Mouse (Mus musculus) hindbrain, embryonic 14.5 days (tissue): Measurements from ENCODE around the gene Coro2b. TPM values are rescaled to one million over a fixed set of nuclear protein-coding genes. Genes with fewer than 3 reads are reported as not detected.
"Not testable (repeated sequence)": the region's sequence is repeated elsewhere in the genome, so short reads cannot be mapped to it uniquely, and the experiment has no call there.

Experiments
- ATAC-seq: fragments of 200-750 bp; cut with Nextera tagmentation; 2 replicates; pipeline ENCODE4 v1.8.0; 2017; ENCODE audit warnings: moderate number of reproducible peaks, mild to moderate bottlenecking, moderate TSS enrichment, moderate library complexity; ENCODE audit not compliant: low FRiP score
- DNase-seq: peaks from one replicate; pipeline ENCODE4 v3.0.0-alpha.2; 2015; ENCODE audit warnings: low spot score
- H3K27ac ChIP-seq: fragments of 300-500 bp; sonication (generic); 2 replicates; pipeline ENCODE4 v1.5.1; 2014; ENCODE audit warnings: mild to moderate bottlenecking, moderate library complexity
- H3K27me3 ChIP-seq: fragments of 300-500 bp; sonication (generic); 2 replicates; pipeline ENCODE4 v1.6.1; 2014; ENCODE audit warnings: mild to moderate bottlenecking, low read length, mixed read lengths; ENCODE audit not compliant: control insufficient read depth, insufficient read depth
- H3K36me3 ChIP-seq: fragments of 300-500 bp; sonication (generic); replicated peaks from 2 replicates; pipeline ENCODE4 v1.6.1; 2014; ENCODE audit not compliant: control insufficient read depth, insufficient read depth
- H3K4me1 ChIP-seq: fragments of 300-500 bp; sonication (generic); replicated peaks from 2 replicates; pipeline ENCODE4 v1.6.1; 2014; ENCODE audit warnings: antibody characterized with exemption, low read length, mixed read lengths; ENCODE audit not compliant: control insufficient read depth, insufficient read depth
- H3K4me2 ChIP-seq: fragments of 300-500 bp; sonication (generic); replicated peaks from 2 replicates; pipeline ENCODE4 v1.6.1; 2014; ENCODE audit warnings: mild to moderate bottlenecking, moderate library complexity
- H3K4me3 ChIP-seq: fragments of 300-500 bp; sonication (generic); replicated peaks from 2 replicates; pipeline ENCODE4 v1.5.1; 2014; ENCODE audit warnings: mild to moderate bottlenecking, low read length
- H3K9ac ChIP-seq: fragments of 300-500 bp; sonication (generic); 2 replicates; pipeline ENCODE4 v1.6.1; 2014
- H3K9me3 ChIP-seq: fragments of 300-500 bp; sonication (generic); 2 replicates; pipeline ENCODE4 v1.6.1; 2016; ENCODE audit warnings: low read length; ENCODE audit not compliant: control insufficient read depth
- WGBS: fragments of 180-500 bp; shearing (Covaris S2); extraction: QIAGEN DNeasy Blood & Tissue Kit; methylation state at CpG from one replicate; pipeline ENCODE4 v1.1.7; 2014; 5-methylcytosine and 5-hydroxymethylcytosine counted together
- polyA plus RNA-seq: library from polyadenylated mRNA; unstranded; fragments of >200 nt; fragmentation: Nextera tagmentation; extraction: Ambion mirVana; gene quantifications from 2 replicates; pipeline ENCODE4 v1.2.1, GENCODE M21; 2014

The Coro2b gene
- polyA plus RNA-seq, 1 experiment from 2014 or later: 38.5 TPM

- Histone ChIP-seq H3K9ac (no peak overlapping the region), H3K4me3 (no peak overlapping the region), H3K36me3 (peaks cover 26% of the 10 kb centered on the region), H3K4me2 (no peak overlapping the region), H3K9me3 (no peaks in the 10 kb centered on the region), H3K27me3 (no peaks in the 10 kb centered on the region), H3K4me1 (peaks cover 12% of the 10 kb centered on the region), H3K27ac (no peak overlapping the region)
- no peak for ATAC-seq
- 79% methylated on average over 8 of the region's 8 CpGs for WGBS
- no peak for DNase-seq
These were observed 85.1 kb downstream of the Coro2b start for GRCm38 (mm10) chr9:62451585-62452372.

- Histone ChIP-seq H3K9ac (no peak overlapping the region), H3K4me1 (peaks cover 9% of the 10 kb centered on the region), H3K4me3 (no peak overlapping the region), H3K36me3 (peaks cover 26% of the 10 kb centered on the region), H3K27me3 (no peaks in the 10 kb centered on the region), H3K27ac (no peak overlapping the region), H3K9me3 (no peaks in the 10 kb centered on the region), H3K4me2 (no peak overlapping the region)
- WGBS: 85% methylated on average over 7 of the region's 7 CpGs
- no peak for DNase-seq
- ATAC-seq: no peak
These were observed 86.0 kb downstream of the Coro2b start for GRCm38 (mm10) chr9:62450862-62451261.

GRCm38 (mm10) chr9:62450355-62450754, 86.5 kb downstream of the Coro2b start:
- H3K27ac ChIP-seq: no peak overlapping the region
- WGBS: 85% methylated on average over 6 of the region's 6 CpGs

GRCm38 (mm10) chr9:62447337-62447736, 89.5 kb downstream of the Coro2b start:
- not testable (repeated sequence) for ATAC-seq, H3K4me2 ChIP-seq, H3K9me3 ChIP-seq, H3K9ac ChIP-seq, H3K27ac ChIP-seq, H3K4me1 ChIP-seq, H3K4me3 ChIP-seq, DNase-seq, H3K27me3 ChIP-seq
- 97% methylated on average over 5 of the region's 10 CpGs for WGBS
- peaks cover 18% of the 10 kb centered on the region for H3K36me3 ChIP-seq

More at GRCm38 (mm10) chr9:62450355-62450754, 86.5 kb downstream of the Coro2b start:
- no peaks in the 10 kb centered on the region for H3K27me3 ChIP-seq
- H3K9me3 ChIP-seq: no peaks in the 10 kb centered on the region
- no peak overlapping the region for H3K9ac ChIP-seq
- DNase-seq (no peak), ATAC-seq (no peak)
- no peak overlapping the region for H3K4me2 ChIP-seq
- no peak overlapping the region for H3K4me3 ChIP-seq
- H3K36me3 ChIP-seq: peaks cover 26% of the 10 kb centered on the region
- peaks cover 3% of the 10 kb centered on the region for H3K4me1 ChIP-seq

GRCm38 (mm10) chr9:62438755-62439101, 98.1 kb downstream of the Coro2b start:
- peak overlapping the region; percentile 78 for H3K27ac ChIP-seq
- WGBS: 32% methylated on average over 3 of the region's 3 CpGs
- peak overlapping the region; percentile 4 for H3K9ac ChIP-seq

GRCm38 (mm10) chr9:62438085-62438754, 98.6 kb downstream of the Coro2b start:
- H3K4me3 ChIP-seq: no peak overlapping the region
- peak overlapping the region; percentile 78 for H3K27ac ChIP-seq
- H3K9me3 ChIP-seq: no peaks in the 10 kb centered on the region
- DNase-seq: no peak
- H3K4me2 ChIP-seq: no peak overlapping the region
- WGBS: 70% methylated on average over 5 of the region's 5 CpGs
- H3K4me1 ChIP-seq: peaks cover 22% of the 10 kb centered on the region
- no peaks in the 10 kb centered on the region for H3K27me3 ChIP-seq
- ATAC-seq: peak; percentile 14; the same call in 1 of the 2 replicates
- peak overlapping the region; percentile 4 for H3K9ac ChIP-seq
- no peaks in the 10 kb centered on the region for H3K36me3 ChIP-seq

More at GRCm38 (mm10) chr9:62438755-62439101, 98.1 kb downstream of the Coro2b start:
- Histone ChIP-seq H3K4me2 (no peak overlapping the region), H3K9me3 (no peaks in the 10 kb centered on the region), H3K36me3 (no peaks in the 10 kb centered on the region), H3K27me3 (no peaks in the 10 kb centered on the region), H3K4me3 (no peak overlapping the region), H3K4me1 (peaks cover 22% of the 10 kb centered on the region)
- peak; percentile 66 for ATAC-seq
- DNase-seq: peak; percentile 66

GRCm38 (mm10) chr9:62437446-62437845, 99.4 kb downstream of the Coro2b start:
- no peak overlapping the region for H3K4me3 ChIP-seq
- no peaks in the 10 kb centered on the region for H3K36me3 ChIP-seq
- ATAC-seq: no peak

GRCm38 (mm10) chr9:62435613-62436318, 101.1 kb downstream of the Coro2b start:
- ATAC-seq: peak; percentile 73; the same call in 1 of the 2 replicates
- Histone ChIP-seq H3K9me3 (no peaks in the 10 kb centered on the region), H3K4me1 (peaks cover 22% of the 10 kb centered on the region), H3K4me3 (no peak overlapping the region), H3K4me2 (peak overlapping the region; percentile 24; the same call in 1 of the 2 replicates), H3K27ac (peak overlapping the region; percentile 60), H3K36me3 (peaks cover 11% of the 10 kb centered on the region), H3K9ac (no peak overlapping the region), H3K27me3 (no peaks in the 10 kb centered on the region)
- DNase-seq: peak; percentile 55
- WGBS: 10% methylated on average over 12 of the region's 12 CpGs

More at GRCm38 (mm10) chr9:62437446-62437845, 99.4 kb downstream of the Coro2b start:
- H3K4me1 ChIP-seq: peaks cover 22% of the 10 kb centered on the region
- H3K27ac ChIP-seq: no peak overlapping the region; the same call in 1 of the 2 replicates
- no peaks in the 10 kb centered on the region for H3K9me3 ChIP-seq
- DNase-seq: no peak
- H3K9ac ChIP-seq: no peak overlapping the region
- no peak overlapping the region for H3K4me2 ChIP-seq
- H3K27me3 ChIP-seq: no peaks in the 10 kb centered on the region
- WGBS: 90% methylated on average over 7 of the region's 7 CpGs
